Mouse (Mus musculus): ENCODE data around the gene Gpr39.

Gene Gpr39

DNA sequence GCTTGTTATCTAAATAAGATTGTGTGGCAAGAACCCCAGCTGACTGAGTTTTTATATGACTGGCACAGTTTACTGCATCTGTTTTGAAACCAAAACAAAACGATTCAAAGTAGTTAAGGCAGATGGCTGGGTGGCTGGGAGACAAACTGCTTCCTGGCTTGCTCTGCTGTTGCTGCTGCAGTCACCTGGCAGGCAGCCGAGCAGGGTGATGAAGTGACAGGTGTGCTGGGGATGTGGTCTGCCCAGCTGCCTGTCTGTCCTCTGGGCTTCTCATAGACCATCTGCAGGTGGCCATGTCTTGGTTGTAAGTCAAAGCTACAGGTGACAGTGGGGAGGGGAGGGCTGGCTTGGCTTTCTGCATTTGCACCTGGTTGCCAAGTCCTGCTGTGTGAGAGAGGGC, 131.6 kb downstream of the Gpr39 start:
- DNase-seq (ENCODE audit: inconsistent ontology term) = no peak

DNA sequence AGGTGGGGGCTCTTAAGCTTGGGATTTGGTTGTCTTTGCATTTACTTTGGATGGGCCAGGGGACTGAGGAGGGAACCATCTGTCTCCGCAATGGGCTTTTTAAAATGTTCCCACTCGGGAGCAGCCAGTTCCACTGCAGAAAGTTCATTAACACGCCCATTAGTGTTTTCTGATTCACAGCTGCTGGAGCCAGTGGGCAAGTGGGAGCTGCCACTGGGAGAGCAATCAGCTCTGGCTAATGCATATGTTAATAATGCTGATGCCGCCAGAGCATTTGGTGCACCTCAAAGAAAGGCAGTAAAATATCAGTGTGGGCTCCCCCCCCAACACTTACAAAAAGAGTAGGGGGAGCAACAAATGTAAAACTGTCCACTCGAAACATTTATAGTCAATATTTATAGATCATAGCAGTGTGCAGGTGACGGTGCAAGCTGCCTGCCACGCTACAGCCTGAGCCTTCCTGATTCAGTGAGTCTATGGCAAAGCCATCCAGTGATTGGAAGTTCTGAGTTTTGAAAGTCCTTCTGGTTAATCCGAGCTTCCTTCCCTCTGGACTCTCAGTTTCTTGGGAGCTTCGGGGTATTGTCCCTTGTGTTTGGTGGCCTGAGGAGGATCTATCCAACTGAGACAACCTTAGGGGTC, 136.5 kb downstream of the Gpr39 start:
- no peak for DNase-seq (ENCODE audit: inconsistent ontology term)

DNA sequence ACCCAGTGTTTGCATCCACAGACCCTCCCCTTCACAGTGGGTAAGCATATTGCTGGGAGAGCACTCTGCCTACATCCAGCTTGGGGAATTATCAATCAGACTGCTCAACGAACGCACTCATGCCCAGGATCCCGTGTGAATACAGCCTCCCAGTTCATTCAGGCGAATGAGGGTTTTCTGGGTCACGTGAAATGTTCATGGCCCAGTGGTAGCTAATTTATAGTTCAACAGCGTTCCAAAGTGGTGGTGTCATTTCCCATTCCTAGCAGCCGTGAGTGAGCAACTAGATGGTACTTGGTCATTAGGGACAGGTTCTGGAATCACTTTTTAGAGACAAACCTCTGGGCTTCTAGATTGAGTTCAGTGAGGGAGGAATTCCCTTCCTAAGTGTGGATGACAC, 144.3 kb downstream of the Gpr39 start:
- DNase-seq (ENCODE audit: inconsistent ontology term) = peak; percentile 58

DNA sequence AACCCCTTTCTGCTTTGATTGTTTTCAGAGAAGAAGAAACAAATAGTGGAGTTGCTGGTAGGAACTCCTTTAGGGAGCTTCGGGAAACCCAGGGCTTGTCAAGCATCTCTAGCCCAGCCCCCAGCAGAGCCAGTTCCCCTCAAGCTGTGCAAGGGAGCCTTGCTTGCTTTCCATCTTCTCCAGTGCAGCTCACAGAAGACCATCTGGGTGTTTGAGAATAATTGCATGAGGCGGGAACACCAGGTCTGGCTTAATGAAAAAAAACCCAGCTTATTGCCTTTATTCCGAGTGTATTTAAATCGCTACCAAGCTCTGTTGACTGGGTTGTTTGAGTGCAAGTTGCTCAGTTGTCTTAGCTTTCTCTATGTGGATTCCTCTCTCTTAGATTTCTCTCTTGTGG, 146.8 kb downstream of the Gpr39 start:
- no peak for DNase-seq (ENCODE audit: inconsistent ontology term)

DNA sequence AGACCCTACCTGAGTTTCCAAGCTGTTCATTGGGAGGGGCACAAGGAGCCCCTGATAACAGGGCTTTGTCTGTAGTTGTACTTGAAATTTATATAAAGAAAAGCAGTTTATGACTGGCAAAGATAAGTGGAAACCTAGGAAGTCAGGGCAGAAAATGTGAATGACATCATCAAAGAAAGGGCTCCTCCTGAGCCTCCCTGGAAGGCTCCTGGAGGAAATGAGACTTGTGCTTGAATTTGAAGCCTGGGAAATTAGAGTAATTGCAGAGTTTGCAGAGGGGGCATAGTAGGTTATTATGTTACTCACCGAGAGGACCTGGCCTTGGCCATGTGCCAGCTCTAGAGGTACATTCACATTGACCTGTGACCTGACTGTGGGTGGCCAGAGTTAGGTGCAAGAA, 160.7 kb downstream of the Gpr39 start:
- DNase-seq (ENCODE audit: inconsistent ontology term) = no peak

DNA sequence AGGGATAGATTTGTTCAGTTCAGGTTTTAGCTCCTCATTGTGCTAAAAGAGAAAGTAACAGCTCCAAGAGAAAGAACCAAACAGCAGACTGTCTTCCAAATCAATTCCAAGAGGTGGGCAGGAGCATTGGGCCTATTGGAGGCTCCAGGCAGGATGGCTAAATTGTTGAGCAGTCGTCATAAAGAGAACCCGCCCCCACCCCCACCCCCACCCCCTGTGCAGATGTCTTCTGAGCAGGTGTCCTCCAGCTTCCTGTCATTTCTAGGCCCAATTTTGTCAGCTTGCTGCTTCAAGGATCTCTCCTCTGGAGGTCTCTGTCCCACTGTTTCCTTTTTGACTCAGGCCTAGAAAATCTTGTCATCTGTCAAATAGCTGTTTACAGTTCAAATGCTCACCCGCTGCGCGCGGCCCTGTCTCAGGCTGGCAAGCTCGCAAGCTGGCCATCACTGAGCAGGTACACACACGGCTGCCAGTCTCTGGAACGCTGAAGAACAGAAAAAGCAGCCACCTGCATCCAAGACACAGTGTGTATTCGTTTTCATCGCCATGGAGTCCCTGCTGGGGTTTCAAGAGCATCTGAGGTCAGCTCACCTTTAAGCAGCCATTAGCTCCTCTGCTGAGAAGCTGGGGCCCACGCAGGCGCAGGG, 163.1 kb downstream of the Gpr39 start:
- DNase-seq (ENCODE audit: inconsistent ontology term) = peak; percentile 24

DNA sequence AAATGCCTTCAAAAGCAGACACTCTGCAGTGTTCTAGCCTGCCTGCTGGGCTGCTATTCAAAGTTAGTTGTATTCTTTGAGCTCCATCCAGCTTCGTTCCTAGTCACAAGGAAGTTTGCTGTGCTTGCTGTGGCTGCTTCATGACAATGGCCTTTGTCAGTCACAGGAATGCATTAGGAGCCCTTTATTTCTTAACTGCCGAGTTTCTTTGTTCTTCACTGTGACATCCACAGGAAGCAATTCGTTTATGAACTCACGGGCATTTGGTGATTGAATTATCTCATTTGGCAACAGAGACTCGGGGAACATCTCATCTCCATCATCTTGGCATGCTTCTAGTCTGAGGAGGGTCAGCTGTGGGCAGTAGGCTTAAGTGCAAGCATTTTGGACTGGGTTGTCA, 177.9 kb downstream of the Gpr39 start:
- DNase-seq (ENCODE audit: inconsistent ontology term) = peak; percentile 75

DNA sequence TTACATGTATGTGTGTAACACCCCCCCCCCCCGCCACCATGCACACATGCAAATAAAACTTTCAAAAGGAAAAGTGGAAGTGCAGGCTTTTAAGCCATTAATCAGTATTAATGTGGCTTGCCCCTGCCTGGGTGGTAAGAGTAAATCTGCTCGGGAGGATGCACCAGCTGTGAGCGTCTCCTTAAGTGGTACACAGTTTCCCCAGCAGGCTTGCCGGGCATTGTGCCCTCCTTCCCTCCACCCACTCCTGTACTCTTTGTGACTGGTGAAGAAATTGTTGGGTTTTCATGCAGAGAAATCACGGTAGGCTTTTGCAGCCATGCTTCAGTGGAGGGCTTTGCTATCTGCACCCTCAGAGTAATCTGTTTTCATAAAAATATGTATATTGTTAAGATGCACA, 181.8 kb downstream of the Gpr39 start:
- no peak for DNase-seq (ENCODE audit: inconsistent ontology term)

DNA sequence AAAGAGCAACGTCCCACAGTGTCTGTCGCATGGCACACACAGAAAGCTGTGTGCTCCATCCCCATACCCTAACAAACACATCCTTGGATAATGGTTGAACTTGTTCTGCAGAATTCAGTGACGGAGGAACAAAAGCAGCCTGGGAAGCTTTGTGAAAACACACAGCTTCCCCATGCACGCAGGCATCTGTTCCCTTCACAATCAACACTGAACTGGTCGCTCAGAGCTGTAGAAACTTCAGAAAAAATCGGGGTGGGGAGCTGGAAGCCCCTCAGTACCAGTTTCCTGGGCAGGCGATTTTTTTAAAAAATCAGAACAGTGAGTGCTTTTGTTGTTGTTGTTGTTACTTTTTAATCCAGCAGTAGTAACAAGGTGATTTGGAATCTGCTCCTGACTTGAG, 193.3 kb downstream of the Gpr39 start:
- no peak for DNase-seq (ENCODE audit: inconsistent ontology term)

DNA sequence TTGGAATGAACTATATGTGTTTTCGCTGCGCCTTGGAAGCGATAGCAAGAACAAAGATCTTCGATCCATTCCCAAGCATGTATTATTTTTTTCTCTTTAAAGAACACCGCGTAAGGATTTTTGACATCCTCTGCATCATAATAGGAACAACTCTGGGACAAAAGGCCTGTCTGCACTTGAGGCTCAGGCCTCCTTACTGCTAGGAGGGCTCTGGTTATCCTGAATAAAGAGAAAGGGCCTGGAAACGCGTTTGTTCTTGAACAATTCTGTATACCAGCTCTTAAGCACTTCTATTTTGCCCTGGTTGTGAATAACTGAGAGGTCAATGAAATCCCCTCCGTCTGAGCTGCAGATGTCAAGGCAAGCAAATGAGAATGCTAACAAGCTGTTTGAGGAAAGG, 216.4 kb downstream of the Gpr39 start:
- no peak for DNase-seq (ENCODE audit: inconsistent ontology term)

DNA sequence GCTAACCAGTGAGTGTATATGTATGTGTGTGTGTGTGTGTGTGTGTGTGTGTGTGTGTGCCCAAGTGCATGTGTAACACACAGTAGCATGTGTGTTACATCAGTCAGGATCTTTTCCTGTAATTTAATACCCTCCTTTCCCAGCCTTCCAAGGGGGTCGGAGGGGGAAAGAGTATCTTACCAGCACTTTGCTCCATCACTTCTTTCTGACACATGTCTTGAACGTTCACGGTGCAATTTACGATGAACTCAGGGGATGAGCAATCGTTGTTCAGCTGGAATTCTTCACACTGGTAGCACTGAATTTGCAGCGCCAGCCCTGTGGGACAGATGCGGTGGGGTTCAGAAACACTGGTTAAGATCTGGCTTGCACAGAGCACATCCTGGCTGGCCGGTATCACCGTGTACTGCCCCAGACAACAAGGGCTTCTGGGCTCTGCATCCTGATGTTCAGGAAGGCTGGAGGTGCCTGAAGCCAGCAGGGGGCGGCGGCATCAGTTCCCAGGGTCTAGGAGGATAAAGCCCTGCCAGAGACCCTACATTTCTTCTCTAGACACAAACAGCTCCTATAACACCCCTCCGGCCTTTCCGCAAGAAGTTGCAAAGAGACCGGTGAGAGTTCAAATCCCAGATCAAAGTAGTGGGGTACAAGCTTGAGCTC, 233.5 kb downstream of the Gpr39 start:
- DNase-seq (ENCODE audit: inconsistent ontology term) = peak; percentile 34

DNA sequence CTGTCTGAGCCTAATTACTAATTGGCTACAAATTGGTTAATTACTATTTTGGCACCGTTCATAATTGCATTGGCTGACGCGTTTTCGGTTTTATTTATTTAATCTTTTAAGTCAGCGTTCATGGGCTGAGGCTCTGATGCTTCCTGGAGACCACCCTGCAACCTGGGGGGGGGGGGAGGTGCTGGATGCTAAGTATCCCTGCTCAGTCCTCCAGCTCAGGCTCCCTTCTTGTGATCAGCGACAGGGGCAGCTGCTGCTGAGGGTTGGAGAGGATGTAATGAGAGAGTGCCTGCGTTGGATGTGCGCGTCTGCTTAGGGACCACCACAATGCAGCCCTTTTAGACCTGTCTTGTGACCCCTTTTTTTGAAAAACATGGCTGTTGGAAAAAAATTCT, 234.1 kb downstream of the Gpr39 start:
- peak; percentile 11 for DNase-seq (ENCODE audit: inconsistent ontology term)

DNA sequence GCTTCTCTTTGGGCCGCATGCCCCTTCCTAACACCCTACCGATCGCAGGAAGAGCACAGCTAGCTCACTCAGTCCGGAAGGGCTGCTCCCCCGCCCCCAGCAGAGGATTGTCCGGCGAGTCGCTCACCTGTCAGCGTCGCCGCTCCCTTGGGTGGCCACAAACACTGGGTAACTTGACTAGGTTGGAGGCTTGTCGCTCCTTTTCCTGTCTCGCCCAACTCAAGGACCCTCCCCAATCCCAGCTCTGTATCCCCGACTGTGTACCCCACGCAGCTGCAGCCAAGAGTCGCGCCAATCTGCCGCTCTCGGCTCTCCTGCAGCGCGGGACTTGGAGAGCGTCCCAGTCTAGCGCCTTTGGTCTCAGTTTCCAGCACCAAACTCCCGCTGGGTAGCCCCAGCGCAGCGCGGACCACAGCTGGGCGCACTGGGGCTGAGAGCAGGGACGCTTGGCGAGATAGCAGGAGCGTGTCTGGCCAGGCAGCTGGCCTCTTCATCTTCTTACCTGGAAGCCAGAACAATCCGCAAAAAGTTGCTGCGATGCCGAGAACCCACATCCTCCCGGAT, 234.6 kb downstream of the Gpr39 start:
- DNase-seq (ENCODE audit: inconsistent ontology term) = peak; percentile 36

DNA sequence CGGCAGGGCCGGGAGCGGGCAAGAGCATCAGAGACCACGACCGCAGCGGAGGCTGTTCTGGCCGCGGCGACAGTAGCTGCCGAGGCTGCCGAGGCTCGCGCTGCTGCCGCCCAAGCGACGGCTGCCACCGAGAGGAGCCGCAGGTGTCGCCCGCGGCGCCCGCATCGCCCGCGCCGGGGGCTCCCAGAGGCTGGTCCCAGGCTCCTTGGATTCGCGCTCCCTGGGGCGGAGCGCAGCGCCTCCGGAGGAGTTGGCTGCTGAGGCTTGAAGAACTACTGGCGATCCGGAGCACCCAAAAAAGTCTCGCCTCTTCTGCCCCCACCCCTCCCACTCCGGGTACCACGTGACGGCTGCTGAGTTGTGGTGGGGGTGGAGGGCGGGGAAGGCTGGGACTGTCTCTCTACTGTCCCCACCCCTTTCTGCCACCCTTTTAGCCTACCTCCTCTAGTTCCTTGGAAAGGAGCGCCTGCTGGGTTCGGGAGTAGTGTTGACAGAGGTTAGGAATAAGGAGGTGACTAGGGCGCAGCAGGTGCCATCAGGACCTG, 235.2 kb downstream of the Gpr39 start:
- DNase-seq (ENCODE audit: inconsistent ontology term) = peak; percentile 66

DNA sequence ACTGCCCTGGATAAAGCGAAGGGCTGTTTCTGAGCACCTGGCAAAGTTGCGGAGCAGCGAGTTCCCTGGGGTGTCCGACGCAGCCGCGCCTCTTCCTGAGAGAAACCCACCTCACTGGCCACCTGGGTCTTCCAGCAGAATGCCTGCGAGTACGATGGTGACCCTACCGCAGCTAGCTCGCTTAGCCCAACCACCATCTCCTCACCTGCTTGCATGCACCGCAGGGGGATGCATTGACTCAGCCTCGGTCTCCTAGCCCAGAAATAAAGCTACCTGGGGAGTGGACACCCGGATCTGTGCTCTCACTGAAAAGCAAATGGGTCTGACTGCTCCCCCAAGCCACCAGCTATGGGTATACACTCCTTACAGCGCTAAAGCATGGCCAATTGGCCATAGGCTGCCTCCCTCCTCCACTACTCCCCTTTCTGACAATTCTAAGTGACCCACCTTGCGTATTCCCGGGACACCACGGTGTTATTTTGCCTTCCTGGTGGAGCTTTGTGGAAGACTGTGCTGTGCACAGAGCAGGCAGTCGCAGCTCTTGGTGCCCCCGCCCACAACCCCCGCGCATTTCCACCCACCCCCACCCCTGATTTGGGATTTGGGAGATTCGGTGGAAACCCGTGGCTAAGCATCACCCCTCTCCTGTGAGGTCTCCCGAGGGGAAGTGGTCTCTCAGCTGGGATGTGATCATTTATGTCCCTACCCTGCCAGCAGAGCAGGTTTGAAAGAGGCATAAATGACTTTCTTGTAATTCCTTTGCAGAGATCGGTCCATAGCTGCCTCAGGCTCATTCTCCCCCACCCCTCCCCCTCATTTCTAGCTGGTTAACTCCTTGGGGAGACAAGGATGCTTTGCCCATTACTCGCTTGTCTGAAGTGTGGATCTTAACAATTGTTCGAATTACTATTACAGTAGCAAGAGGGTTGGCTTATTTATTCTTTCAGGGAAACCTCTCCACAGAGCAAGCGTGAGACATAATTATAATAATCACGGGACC, 236.1 kb downstream of the Gpr39 start, which contains the start of gene Lypd1:
Gene Lypd1, minus strand, starts transcription at position 501 of the 1,000 bp plus-strand sequence.
- no peak for DNase-seq (ENCODE audit: inconsistent ontology term)

DNA sequence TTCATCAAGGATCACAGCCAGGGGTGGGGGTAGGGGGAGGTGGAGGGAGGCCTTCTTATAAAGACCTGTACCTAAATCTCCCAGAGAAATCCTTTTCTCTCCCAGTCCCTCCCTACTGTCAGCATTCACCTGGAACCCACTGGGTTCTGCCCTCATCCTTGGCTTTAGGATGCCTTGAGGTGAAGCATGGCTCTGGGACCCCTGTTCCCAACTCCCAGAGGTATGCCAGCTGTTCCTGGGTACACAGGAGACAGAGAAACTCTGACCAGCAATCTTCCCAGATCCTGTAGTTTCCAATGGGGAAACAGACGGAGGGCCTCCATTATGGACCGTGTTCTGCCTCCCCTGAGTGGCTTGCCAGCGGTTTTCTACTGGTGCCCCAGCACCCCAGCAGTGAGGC, 243.9 kb downstream of the Gpr39 start:
- DNase-seq (ENCODE audit: inconsistent ontology term) = no peak

DNA sequence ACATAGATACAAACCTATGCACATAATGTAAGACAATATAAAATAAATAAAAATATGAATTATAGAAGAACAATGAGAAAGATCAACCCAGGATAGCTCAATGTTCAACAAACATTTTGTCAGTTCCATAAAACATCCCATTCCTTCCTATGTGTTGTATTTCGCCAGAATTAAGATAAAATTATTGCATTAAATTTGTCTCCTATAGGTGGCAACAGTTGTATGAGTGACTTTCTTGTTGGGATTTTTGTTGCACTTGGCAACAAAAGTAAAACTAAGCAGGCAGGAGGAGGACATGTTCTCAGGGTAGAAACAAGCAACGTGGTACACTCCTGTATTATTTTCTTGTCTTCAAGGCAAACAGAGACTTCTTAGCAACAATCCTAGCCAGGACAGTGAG, 246.3 kb downstream of the Gpr39 start:
- no peak for DNase-seq (ENCODE audit: inconsistent ontology term)
